Mouse (Mus musculus) myocyte (in vitro differentiated cells): ENCODE measurements around the gene Epb41l2.

Experiments used
- E2F4 ChIP-seq: IDR thresholded peaks from one replicate; pipeline ENCODE4 v1.6.1; 2011; ENCODE audit warnings: mild to moderate bottlenecking, control low read depth, moderate library complexity; ENCODE audit not compliant: insufficient read depth
- MAX ChIP-seq: IDR thresholded peaks from one replicate; pipeline ENCODE4 v1.6.1; 2011; ENCODE audit warnings: low read depth, mild to moderate bottlenecking, control low read depth
- MYOG ChIP-seq, 3 experiments: IDR thresholded peaks; one replicate each; pipeline ENCODE4 v1.6.1; 2011; ENCODE audit warnings: control low read depth in 2 of 3, low read depth in 2 of 3, mild to moderate bottlenecking in 2 of 3; ENCODE audit not compliant: insufficient read length in 2 of 3, control insufficient read depth in 1 of 3, insufficient read depth in 1 of 3
- POLR2A ChIP-seq: IDR thresholded peaks from one replicate; pipeline ENCODE4 v1.6.1; 2011; ENCODE audit warnings: low read depth, mild to moderate bottlenecking, control low read depth, moderate library complexity; ENCODE audit not compliant: insufficient read length
- POLR2AphosphoS2 ChIP-seq: IDR thresholded peaks from one replicate; pipeline ENCODE4 v1.6.1; 2011; ENCODE audit warnings: low read depth, control low read depth; ENCODE audit not compliant: insufficient read length
- SRF ChIP-seq: IDR thresholded peaks from one replicate; pipeline ENCODE4 v1.6.1; 2011; ENCODE audit warnings: low read depth; ENCODE audit not compliant: control insufficient read depth, insufficient read length
- TCF12 ChIP-seq: IDR thresholded peaks from one replicate; pipeline ENCODE4 v1.6.1; 2011; ENCODE audit warnings: mild to moderate bottlenecking, control low read depth; ENCODE audit not compliant: poor library complexity, insufficient read depth, severe bottlenecking
- USF1 ChIP-seq: IDR thresholded peaks from one replicate; pipeline ENCODE4 v1.6.1; 2011; ENCODE audit warnings: low read depth, mild to moderate bottlenecking, control low read depth, moderate library complexity

DNA sequence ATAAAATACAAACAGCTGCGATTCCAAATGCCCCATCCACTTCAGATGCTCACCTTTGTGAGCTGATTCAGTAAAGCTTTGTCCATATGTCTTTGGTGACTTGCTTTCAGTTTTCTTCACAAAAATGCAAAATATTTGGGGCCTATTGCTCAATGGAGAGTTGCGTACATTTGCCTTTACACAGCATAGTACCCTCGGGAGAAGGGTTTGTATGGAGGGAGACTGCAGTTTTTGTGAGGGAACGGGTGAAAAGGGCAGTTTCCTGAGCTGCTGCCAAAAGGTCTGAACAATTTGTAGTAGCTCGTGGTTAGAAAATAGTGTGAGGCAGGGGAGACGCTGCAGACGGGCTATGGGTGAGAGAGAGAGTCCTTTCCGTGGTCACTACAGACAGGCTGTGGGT is 40.5 kb downstream of the Epb41l2 start:
- no peak for TF ChIP-seq TCF12
- TF ChIP-seq POLR2AphosphoS2 = no peak
- TF ChIP-seq MYOG (IDR thresholded peaks at IDR 0.05; ENCODE audit: control insufficient read depth in 1 of 3, insufficient read depth in 1 of 3, insufficient read length in 2 of 3, low read depth in 2 of 3) = no peak
- TF ChIP-seq SRF = no peak
- TF ChIP-seq POLR2A = no peak
- no peak for TF ChIP-seq USF1
- TF ChIP-seq E2F4 = no peak
- no peak for TF ChIP-seq MAX
